Mouse (Mus musculus): ENCODE data around the gene Mphosph9.
"Not testable (repeated sequence)": the region's sequence is repeated elsewhere in the genome, so short reads cannot be mapped to it uniquely, and the experiment has no call there.

DNA sequence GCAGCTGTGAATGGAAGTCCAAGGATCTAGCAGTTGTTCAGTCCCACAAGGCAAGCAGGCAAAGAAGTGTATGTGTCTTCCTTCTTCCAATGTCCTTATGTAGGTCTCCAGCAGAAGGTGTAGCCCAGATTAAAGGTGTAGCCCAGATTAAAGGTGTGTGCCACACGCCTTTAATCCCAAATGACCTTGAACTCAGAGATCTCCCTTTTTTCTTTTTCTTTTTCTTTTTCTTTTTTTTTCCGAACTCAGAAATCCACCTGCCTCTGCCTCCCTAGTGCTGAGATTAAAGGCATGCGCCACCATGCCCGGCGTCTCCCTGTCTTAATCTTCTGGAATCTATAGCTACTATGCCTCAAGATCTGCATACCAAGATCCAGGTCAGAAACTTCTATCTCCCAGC is 35.2 kb upstream of the Mphosph9 start, which contains the start of gene Cdk2ap1:
- not testable (repeated sequence) for TF ChIP-seq NELFE (IDR thresholded peaks at IDR 0.05; ENCODE audit: low read depth, low read length); EP300 (IDR thresholded peaks at IDR 0.05; ENCODE audit: low read length); CTCF (conservative IDR thresholded peaks at IDR 0.05 in 1 of 2, IDR thresholded peaks at IDR 0.05 in 1 of 2; ENCODE audit: low read depth in 2 of 2, low read length in 2 of 2); MXI1 (IDR thresholded peaks at IDR 0.05; ENCODE audit: low read depth, low read length); POLR2A (IDR thresholded peaks at IDR 0.05; ENCODE audit: low read depth, low read length); PAX5 (IDR thresholded peaks at IDR 0.05; ENCODE audit: low read length); KAT2A (IDR thresholded peaks at IDR 0.05; ENCODE audit: insufficient replicate concordance, low read length); UBTF (IDR thresholded peaks at IDR 0.05; ENCODE audit: low read depth, low read length); E2F4 (IDR thresholded peaks at IDR 0.05; ENCODE audit: insufficient replicate concordance, low read depth, low read length); ELF1 (IDR thresholded peaks at IDR 0.05; ENCODE audit: low read depth, low read length)

Data from CH12.LX (cell line).